Mouse (Mus musculus) lung, postnatal 0 days (tissue): ENCODE measurements around the gene Rasal3.

Source experiments
- CTCF ChIP-seq: IDR thresholded peaks from 2 replicates; pipeline ENCODE4 v1.5.1; 2016; ENCODE audit warnings: antibody characterized with exemption, mild to moderate bottlenecking
- EP300 ChIP-seq: IDR thresholded peaks from 2 replicates; pipeline ENCODE4 v1.6.1; 2016; ENCODE audit warnings: antibody characterized with exemption, mild to moderate bottlenecking, control low read depth

- no peak for TF ChIP-seq CTCF
- no peak for TF ChIP-seq EP300
Observed at GRCm38 (mm10) chr17:32359928-32360327, 43.5 kb downstream of the Rasal3 start.
